Mouse (Mus musculus): ENCODE measurements at regions not wholly inside any gene's neighbourhood (a gene's known extent, or its start where the extent isn't known, plus 50 kb on each side); places are given as distances from the start of the nearest gene placed in this dataset.

GRCm38 (mm10) chr4:31831469-31831868, 132.4 kb upstream of the Map3k7 start:
- no peak for ATAC-seq

- no peak for ATAC-seq
Observed at GRCm38 (mm10) chr4:31833828-31834227, 130.1 kb upstream of the Map3k7 start.

- ATAC-seq, result no peak
Observed at GRCm38 (mm10) chr4:31835051-31835450, 128.8 kb upstream of the Map3k7 start.

GRCm38 (mm10) chr4:31838592-31838991, 125.3 kb upstream of the Map3k7 start:
- ATAC-seq, result no peak

GRCm38 (mm10) chr4:31849763-31850162, 114.1 kb upstream of the Map3k7 start:
- no peak for ATAC-seq

GRCm38 (mm10) chr4:31851006-31851405, 112.9 kb upstream of the Map3k7 start:
- no peak for ATAC-seq

GRCm38 (mm10) chr4:31853851-31854250, 110.0 kb upstream of the Map3k7 start:
- ATAC-seq, result no peak

GRCm38 (mm10) chr4:31860389-31860788, 103.5 kb upstream of the Map3k7 start:
- ATAC-seq, result no peak

- no peak for ATAC-seq
Observed at GRCm38 (mm10) chr4:31861172-31861571, 102.7 kb upstream of the Map3k7 start.

- no peak for ATAC-seq
Observed at GRCm38 (mm10) chr4:31872985-31873983, 90.6 kb upstream of the Map3k7 start.

- no peak for ATAC-seq
Observed at GRCm38 (mm10) chr4:31877389-31877788, 86.5 kb upstream of the Map3k7 start.

GRCm38 (mm10) chr4:31878493-31879191, 85.3 kb upstream of the Map3k7 start:
- no peak for ATAC-seq

- ATAC-seq, result no peak
Observed at GRCm38 (mm10) chr4:31879192-31879585, 84.7 kb upstream of the Map3k7 start.

GRCm38 (mm10) chr4:31880213-31880612, 83.7 kb upstream of the Map3k7 start:
- no peak for ATAC-seq

GRCm38 (mm10) chr4:31889673-31890072, 74.2 kb upstream of the Map3k7 start:
- ATAC-seq, result no peak

GRCm38 (mm10) chr4:31909086-31909673, 54.7 kb upstream of the Map3k7 start:
- no peak for ATAC-seq

All from inflammation-experienced regulatory T-cells, adult 6 months (primary cell).